Mouse (Mus musculus): Measurements from ENCODE around the gene Mfsd4a.

GRCm38 (mm10) chr1:132075576-132075975 is 7.7 kb upstream of the Mfsd4a start:
- TF ChIP-seq CTCF (IDR thresholded peaks at IDR 0.05; ENCODE audit: extremely low read depth, insufficient read length, insufficient replicate concordance, low read depth, low read length): no peak
- TF ChIP-seq POLR2A (IDR thresholded peaks at IDR 0.05; ENCODE audit: low read depth, low read length): no peak
